Mouse (Mus musculus) spleen, postnatal 14 days (tissue): ENCODE results near the gene Srgn.
A peak's percentile ranks its signal among the peaks of the same experiment; 100 is the strongest.
"Not testable (repeated sequence)": the region's sequence is repeated elsewhere in the genome, so short reads cannot be mapped to it uniquely, and the experiment has no call there.

Source experiments
- DNase-seq, 2 experiments: peaks; one replicate each; pipeline ENCODE4 v3.0.0; 2021 to 2022; ENCODE audit warnings: low spot score in 2 of 2

The Srgn gene

GRCm38 (mm10) chr10:62521763-62522162 lies 5.5 kb downstream of the Srgn start:
- no peak for DNase-seq

GRCm38 (mm10) chr10:62520911-62521310 lies 6.3 kb downstream of the Srgn start:
- DNase-seq = no peak

- no peak for DNase-seq
Measured at GRCm38 (mm10) chr10:62517511-62517910, 9.7 kb downstream of the Srgn start.

- DNase-seq = no peak
Measured at GRCm38 (mm10) chr10:62512855-62513254, 14.4 kb downstream of the Srgn start.

- DNase-seq = no peak
Measured at GRCm38 (mm10) chr10:62511528-62511927, 15.7 kb downstream of the Srgn start.

- no peak for DNase-seq
Measured at GRCm38 (mm10) chr10:62509032-62509656, 18.1 kb downstream of the Srgn start.

GRCm38 (mm10) chr10:62508459-62508858 lies 18.8 kb downstream of the Srgn start:
- DNase-seq = no peak

- peak; percentile 39 to 45 for DNase-seq
Measured at GRCm38 (mm10) chr10:62507591-62508308, 19.5 kb downstream of the Srgn start.

- DNase-seq = no peak
Measured at GRCm38 (mm10) chr10:62507071-62507470, 20.2 kb downstream of the Srgn start.

GRCm38 (mm10) chr10:62506019-62506556 lies 21.2 kb downstream of the Srgn start:
- peak in 1 of 2 experiments; percentile 17 for DNase-seq

- DNase-seq = no peak
Measured at GRCm38 (mm10) chr10:62505224-62505983, 21.8 kb downstream of the Srgn start.

- no peak for DNase-seq
Measured at GRCm38 (mm10) chr10:62503836-62504628, 23.2 kb downstream of the Srgn start.

- no peak for DNase-seq
Measured at GRCm38 (mm10) chr10:62503353-62503752, 23.9 kb downstream of the Srgn start.

GRCm38 (mm10) chr10:62501951-62502350 lies 25.3 kb downstream of the Srgn start:
- no peak for DNase-seq

GRCm38 (mm10) chr10:62500916-62501615 lies 26.2 kb downstream of the Srgn start:
- no peak for DNase-seq

- peak; percentile 27 to 62 for DNase-seq
Measured at GRCm38 (mm10) chr10:62500088-62500915, 26.9 kb downstream of the Srgn start.

- DNase-seq = not testable (repeated sequence)
Measured at GRCm38 (mm10) chr10:62491681-62492080, 35.6 kb downstream of the Srgn start.

- no peak for DNase-seq
Measured at GRCm38 (mm10) chr10:62488266-62488665, 39.0 kb downstream of the Srgn start.

GRCm38 (mm10) chr10:62486618-62487415 lies 40.4 kb downstream of the Srgn start, which contains the start of gene Vps26a:
TSS of gene Vps26a (minus strand) at chr10:62486805.
- peak; percentile 98 to 99 for DNase-seq
